Mouse (Mus musculus) embryonic facial prominence, embryonic 14.5 days (tissue): ENCODE results near the gene Slc24a4. TPM values are rescaled to one million over a fixed set of nuclear protein-coding genes. Genes with fewer than 3 reads are reported as not detected.

Experiments
- ATAC-seq: fragments of 200-750 bp; cut with Nextera tagmentation; 2 replicates; pipeline ENCODE4 v1.8.0; 2017; ENCODE audit warnings: low read depth, moderate number of reproducible peaks, moderate TSS enrichment
- DNase-seq: peaks from one replicate; pipeline ENCODE4 v3.0.0-alpha.2; 2015; ENCODE audit warnings: low spot score
- H3K27ac ChIP-seq: fragments of 300-500 bp; sonication (generic); replicated peaks from 2 replicates; pipeline ENCODE4 v1.5.1; 2014; ENCODE audit warnings: low read depth, mild to moderate bottlenecking, low read length, moderate library complexity
- H3K27me3 ChIP-seq: fragments of 300-500 bp; sonication (generic); replicated peaks from 2 replicates; pipeline ENCODE4 v1.6.1; 2014; ENCODE audit warnings: low read length; ENCODE audit not compliant: control insufficient read depth, insufficient read depth
- H3K36me3 ChIP-seq: fragments of 300-500 bp; sonication (generic); 2 replicates; pipeline ENCODE4 v1.6.1; 2014; ENCODE audit warnings: low read length, mixed read lengths; ENCODE audit not compliant: control insufficient read depth, insufficient read depth
- H3K4me1 ChIP-seq: fragments of 300-500 bp; sonication (generic); 2 replicates; pipeline ENCODE4 v1.6.1; 2014; ENCODE audit warnings: antibody characterized with exemption, low read length; ENCODE audit not compliant: control insufficient read depth, insufficient read depth
- H3K4me2 ChIP-seq: fragments of 300-500 bp; sonication (generic); 2 replicates; pipeline ENCODE4 v1.6.1; 2014; ENCODE audit warnings: low read depth, mild to moderate bottlenecking, low read length, moderate library complexity, mixed read lengths
- H3K4me3 ChIP-seq: fragments of 300-500 bp; sonication (generic); 2 replicates; pipeline ENCODE4 v1.5.1; 2014; ENCODE audit warnings: low read depth, mild to moderate bottlenecking, low read length
- H3K9ac ChIP-seq: fragments of 300-500 bp; sonication (generic); 2 replicates; pipeline ENCODE4 v1.6.1; 2014; ENCODE audit warnings: low read depth, mild to moderate bottlenecking, low read length, moderate library complexity, mixed read lengths
- H3K9me3 ChIP-seq: fragments of 300-500 bp; sonication (generic); 2 replicates; pipeline ENCODE4 v1.6.1; 2016; ENCODE audit warnings: low read length; ENCODE audit not compliant: control insufficient read depth
- WGBS: fragments of 180-500 bp; shearing (Covaris S2); extraction: QIAGEN DNeasy Blood & Tissue Kit; methylation state at CpG from one replicate; pipeline ENCODE4 v1.1.7; 2014; 5-methylcytosine and 5-hydroxymethylcytosine counted together
- polyA plus RNA-seq: library from polyadenylated mRNA; unstranded; fragments of >200 nt; fragmentation: Nextera tagmentation; extraction: Ambion mirVana; gene quantifications from 2 replicates; pipeline ENCODE4 v1.2.1, GENCODE M21; 2014

Gene Slc24a4
- polyA plus RNA-seq, 1 experiment from 2014 or later: 0.65 TPM

- DNase-seq: no peak
- 75% methylated on average over 2 of the region's 2 CpGs for WGBS
Observed at GRCm38 (mm10) chr12:102148746-102149145, 20.2 kb downstream of the Slc24a4 start.

GRCm38 (mm10) chr12:102151185-102151584 is 22.7 kb downstream of the Slc24a4 start:
- H3K4me2 ChIP-seq: no peak overlapping the region
- ATAC-seq (no peak), DNase-seq (no peak)
- no peaks in the 10 kb centered on the region for H3K27me3 ChIP-seq
- H3K27ac ChIP-seq: no peak overlapping the region
- 91% methylated on average over 7 of the region's 7 CpGs for WGBS
- H3K4me3 ChIP-seq: no peak overlapping the region
- H3K9me3 ChIP-seq: no peaks in the 10 kb centered on the region
- H3K4me1 ChIP-seq: no peaks in the 10 kb centered on the region
- no peak overlapping the region for H3K9ac ChIP-seq
- no peaks in the 10 kb centered on the region for H3K36me3 ChIP-seq

More at GRCm38 (mm10) chr12:102148746-102149145, 20.2 kb downstream of the Slc24a4 start:
- Histone ChIP-seq H3K4me1 (no peaks in the 10 kb centered on the region), H3K27me3 (no peaks in the 10 kb centered on the region), H3K9ac (no peak overlapping the region), H3K9me3 (no peaks in the 10 kb centered on the region), H3K4me3 (no peak overlapping the region), H3K4me2 (no peak overlapping the region), H3K36me3 (no peaks in the 10 kb centered on the region), H3K27ac (no peak overlapping the region)
- ATAC-seq: no peak

- no peak for DNase-seq
- no peak overlapping the region for H3K4me2 ChIP-seq
- no peak for ATAC-seq
- H3K4me1 ChIP-seq: no peaks in the 10 kb centered on the region
- no peaks in the 10 kb centered on the region for H3K27me3 ChIP-seq
- H3K36me3 ChIP-seq: no peaks in the 10 kb centered on the region
- H3K27ac ChIP-seq: no peak overlapping the region
- WGBS: 81% methylated on average over 7 of the region's 7 CpGs
- no peak overlapping the region for H3K4me3 ChIP-seq
- H3K9ac ChIP-seq: no peak overlapping the region
- H3K9me3 ChIP-seq: no peaks in the 10 kb centered on the region
Observed at GRCm38 (mm10) chr12:102153796-102154195, 25.3 kb downstream of the Slc24a4 start.

GRCm38 (mm10) chr12:102154815-102155214 is 26.3 kb downstream of the Slc24a4 start:
- no peak for DNase-seq
- ATAC-seq: no peak
- WGBS: 57% methylated on average over 1 of the region's 1 CpGs

GRCm38 (mm10) chr12:102164632-102165031 is 36.1 kb downstream of the Slc24a4 start:
- no peak for ATAC-seq
- DNase-seq: no peak
- Histone ChIP-seq H3K27me3 (no peaks in the 10 kb centered on the region), H3K36me3 (no peaks in the 10 kb centered on the region), H3K4me2 (no peak overlapping the region), H3K9me3 (no peaks in the 10 kb centered on the region), H3K4me1 (no peaks in the 10 kb centered on the region), H3K27ac (no peak overlapping the region), H3K4me3 (no peak overlapping the region), H3K9ac (no peak overlapping the region)
- 86% methylated on average over 7 of the region's 7 CpGs for WGBS

More at GRCm38 (mm10) chr12:102154815-102155214, 26.3 kb downstream of the Slc24a4 start:
- no peak overlapping the region for H3K9ac ChIP-seq
- H3K27me3 ChIP-seq: no peaks in the 10 kb centered on the region
- no peaks in the 10 kb centered on the region for H3K4me1 ChIP-seq
- H3K9me3 ChIP-seq: no peaks in the 10 kb centered on the region
- H3K4me2 ChIP-seq: no peak overlapping the region
- no peak overlapping the region for H3K4me3 ChIP-seq
- no peaks in the 10 kb centered on the region for H3K36me3 ChIP-seq
- no peak overlapping the region for H3K27ac ChIP-seq

GRCm38 (mm10) chr12:102166691-102167261 is 38.2 kb downstream of the Slc24a4 start:
- H3K4me1 ChIP-seq: no peaks in the 10 kb centered on the region
- no peak overlapping the region for H3K4me3 ChIP-seq
- no peaks in the 10 kb centered on the region for H3K9me3 ChIP-seq
- H3K9ac ChIP-seq: no peak overlapping the region
- no peak overlapping the region for H3K4me2 ChIP-seq
- H3K27me3 ChIP-seq: no peaks in the 10 kb centered on the region
- H3K27ac ChIP-seq: no peak overlapping the region
- 0 out of 2 replicates have a peak, but pooled peaks have one; percentile 22 for ATAC-seq
- DNase-seq: peak; percentile 8
- H3K36me3 ChIP-seq: no peaks in the 10 kb centered on the region
- WGBS: 34% methylated on average over 5 of the region's 5 CpGs

- Histone ChIP-seq H3K27ac (no peak overlapping the region), H3K4me1 (no peaks in the 10 kb centered on the region), H3K9ac (no peak overlapping the region), H3K36me3 (no peaks in the 10 kb centered on the region), H3K4me3 (no peak overlapping the region), H3K9me3 (no peaks in the 10 kb centered on the region), H3K27me3 (no peaks in the 10 kb centered on the region), H3K4me2 (no peak overlapping the region)
- WGBS: 74% methylated on average over 5 of the region's 5 CpGs
- no peak for ATAC-seq
- no peak for DNase-seq
Observed at GRCm38 (mm10) chr12:102167302-102167701, 38.8 kb downstream of the Slc24a4 start.

GRCm38 (mm10) chr12:102172746-102173145 is 44.2 kb downstream of the Slc24a4 start:
- no peak overlapping the region for H3K4me2 ChIP-seq
- DNase-seq: no peak
- H3K27me3 ChIP-seq: no peaks in the 10 kb centered on the region
- no peak overlapping the region for H3K9ac ChIP-seq
- no peak for ATAC-seq
- no peaks in the 10 kb centered on the region for H3K4me1 ChIP-seq
- H3K36me3 ChIP-seq: no peaks in the 10 kb centered on the region
- H3K9me3 ChIP-seq: no peaks in the 10 kb centered on the region
- H3K27ac ChIP-seq: no peak overlapping the region
- no peak overlapping the region for H3K4me3 ChIP-seq
- WGBS: 84% methylated on average over 11 of the region's 11 CpGs

GRCm38 (mm10) chr12:102173345-102173744 is 44.8 kb downstream of the Slc24a4 start:
- no peak overlapping the region for H3K4me3 ChIP-seq
- DNase-seq: no peak
- no peak overlapping the region for H3K4me2 ChIP-seq
- H3K27me3 ChIP-seq: no peaks in the 10 kb centered on the region
- H3K9ac ChIP-seq: no peak overlapping the region
- ATAC-seq: no peak
- H3K4me1 ChIP-seq: no peaks in the 10 kb centered on the region
- 89% methylated on average over 5 of the region's 5 CpGs for WGBS
- H3K9me3 ChIP-seq: no peaks in the 10 kb centered on the region
- H3K36me3 ChIP-seq: no peaks in the 10 kb centered on the region
- H3K27ac ChIP-seq: no peak overlapping the region
